Mouse (Mus musculus) G1E (cell line): ENCODE results near the gene Gtf2a1l.

ENCODE experiments used
- CTCF ChIP-seq: IDR thresholded peaks from 2 replicates; pipeline ENCODE4 v1.5.1; 2012; ENCODE audit warnings: low read depth, low read length, inconsistent platforms, mixed read lengths
- GATA1 ChIP-seq: IDR thresholded peaks from 2 replicates; pipeline ENCODE4 v1.6.1; 2012; ENCODE audit warnings: borderline replicate concordance, low read length, inconsistent platforms, mixed read lengths
- POLR2AphosphoS5 ChIP-seq: IDR thresholded peaks from 2 replicates; pipeline ENCODE4 v1.6.1; 2012; ENCODE audit warnings: low read depth, low read length, inconsistent platforms; ENCODE audit not compliant: insufficient replicate concordance
- TAL1 ChIP-seq: conservative IDR thresholded peaks from 2 replicates; pipeline ENCODE4 v1.6.1; 2012; ENCODE audit warnings: low read depth, low read length, inconsistent platforms, mixed read lengths

DNA sequence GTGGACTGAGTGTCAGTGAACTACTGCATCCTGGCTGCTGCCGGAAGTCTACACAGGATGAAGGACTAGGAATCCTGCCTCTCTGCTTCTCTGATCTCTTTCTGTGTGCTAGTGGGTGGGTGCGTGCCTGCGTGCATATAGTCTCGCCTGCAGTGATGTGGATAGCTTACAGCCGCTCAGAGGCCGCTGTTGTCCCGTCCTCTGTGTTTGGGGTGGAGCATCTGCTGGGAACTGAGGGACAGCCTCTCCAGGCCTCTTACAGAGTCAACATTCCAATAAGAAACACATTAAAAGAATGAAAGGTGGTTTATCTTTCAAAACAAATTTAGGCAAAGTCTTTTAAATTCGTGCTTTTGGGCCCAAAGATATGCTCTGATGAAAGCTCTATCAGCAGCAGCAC, 26.6 kb upstream of the Gtf2a1l start:
- TF ChIP-seq CTCF = no peak
- no peak for TF ChIP-seq TAL1
- no peak for TF ChIP-seq GATA1
- TF ChIP-seq POLR2AphosphoS5 = no peak
